Mouse (Mus musculus): ENCODE results near the gene Rexo1. TPM values are rescaled to one million over a fixed set of nuclear protein-coding genes. Genes with fewer than 3 reads are reported as not detected.

The Rexo1 gene
- polyA plus RNA-seq, 1 experiment from 2014 or later: 30.3 TPM

GRCm38 (mm10) chr10:80547539-80547938, 13.8 kb downstream of the Rexo1 start:
- H3K36me3 ChIP-seq (ENCODE audit: control insufficient read depth, insufficient read depth): peaks cover 18% of the 10 kb centered on the region

GRCm38 (mm10) chr10:80546945-80547344, 14.4 kb downstream of the Rexo1 start:
- Histone ChIP-seq H3K9me3 (ENCODE audit: control insufficient read depth, low read length) (no peaks in the 10 kb centered on the region), H3K27ac (ENCODE audit: low read length) (no peak overlapping the region), H3K9ac (replicated peaks; ENCODE audit: low read depth, low read length) (no peak overlapping the region), H3K36me3 (ENCODE audit: control insufficient read depth, insufficient read depth) (peaks cover 19% of the 10 kb centered on the region), H3K27me3 (replicated peaks; ENCODE audit: control insufficient read depth, insufficient read depth, low read length) (no peaks in the 10 kb centered on the region), H3K4me1 (replicated peaks; ENCODE audit: control insufficient read depth, insufficient read depth, low read length) (no peaks in the 10 kb centered on the region), H3K4me2 (ENCODE audit: low read length) (no peak overlapping the region), H3K4me3 (replicated peaks; ENCODE audit: low read length) (no peak overlapping the region)
- no peak for ATAC-seq
- 94% methylated on average over 4 of the region's 4 CpGs for WGBS

More at GRCm38 (mm10) chr10:80547539-80547938, 13.8 kb downstream of the Rexo1 start:
- Histone ChIP-seq H3K4me2 (ENCODE audit: low read length) (no peak overlapping the region), H3K9me3 (ENCODE audit: control insufficient read depth, low read length) (no peaks in the 10 kb centered on the region), H3K27ac (ENCODE audit: low read length) (no peak overlapping the region), H3K27me3 (replicated peaks; ENCODE audit: control insufficient read depth, insufficient read depth, low read length) (no peaks in the 10 kb centered on the region), H3K4me3 (replicated peaks; ENCODE audit: low read length) (no peak overlapping the region), H3K4me1 (replicated peaks; ENCODE audit: control insufficient read depth, insufficient read depth, low read length) (no peaks in the 10 kb centered on the region), H3K9ac (replicated peaks; ENCODE audit: low read depth, low read length) (no peak overlapping the region)
- no peak for ATAC-seq
- 94% methylated on average over 15 of the region's 15 CpGs for WGBS

GRCm38 (mm10) chr10:80545590-80545989, 15.8 kb downstream of the Rexo1 start:
- H3K27me3 ChIP-seq (replicated peaks; ENCODE audit: control insufficient read depth, insufficient read depth, low read length): no peaks in the 10 kb centered on the region
- no peak overlapping the region for H3K4me2 ChIP-seq (ENCODE audit: low read length)
- WGBS: 94% methylated on average over 8 of the region's 8 CpGs

GRCm38 (mm10) chr10:80543873-80544272, 17.5 kb downstream of the Rexo1 start:
- no peaks in the 10 kb centered on the region for H3K4me1 ChIP-seq (replicated peaks; ENCODE audit: control insufficient read depth, insufficient read depth, low read length)
- no peaks in the 10 kb centered on the region for H3K9me3 ChIP-seq (ENCODE audit: control insufficient read depth, low read length)
- no peak overlapping the region for H3K27ac ChIP-seq (ENCODE audit: low read length)
- peaks cover 19% of the 10 kb centered on the region for H3K36me3 ChIP-seq (ENCODE audit: control insufficient read depth, insufficient read depth)
- WGBS: 97% methylated on average over 14 of the region's 14 CpGs
- H3K9ac ChIP-seq (replicated peaks; ENCODE audit: low read depth, low read length): no peak overlapping the region
- H3K27me3 ChIP-seq (replicated peaks; ENCODE audit: control insufficient read depth, insufficient read depth, low read length): no peaks in the 10 kb centered on the region; the same call in 1 of the 2 replicates
- no peak overlapping the region for H3K4me2 ChIP-seq (ENCODE audit: low read length)
- no peak overlapping the region for H3K4me3 ChIP-seq (replicated peaks; ENCODE audit: low read length)
- ATAC-seq: no peak

More at GRCm38 (mm10) chr10:80545590-80545989, 15.8 kb downstream of the Rexo1 start:
- no peak overlapping the region for H3K27ac ChIP-seq (ENCODE audit: low read length)
- H3K4me3 ChIP-seq (replicated peaks; ENCODE audit: low read length): no peak overlapping the region
- no peak overlapping the region for H3K9ac ChIP-seq (replicated peaks; ENCODE audit: low read depth, low read length)
- ATAC-seq: no peak
- peaks cover 19% of the 10 kb centered on the region for H3K36me3 ChIP-seq (ENCODE audit: control insufficient read depth, insufficient read depth)
- no peaks in the 10 kb centered on the region for H3K9me3 ChIP-seq (ENCODE audit: control insufficient read depth, low read length)
- no peaks in the 10 kb centered on the region for H3K4me1 ChIP-seq (replicated peaks; ENCODE audit: control insufficient read depth, insufficient read depth, low read length)

- H3K4me3 ChIP-seq (replicated peaks; ENCODE audit: low read length): no peak overlapping the region
- no peak overlapping the region for H3K9ac ChIP-seq (replicated peaks; ENCODE audit: low read depth, low read length)
- no peak overlapping the region for H3K4me2 ChIP-seq (ENCODE audit: low read length)
- H3K27ac ChIP-seq (ENCODE audit: low read length): no peak overlapping the region
- 50% methylated on average over 5 of the region's 5 CpGs for WGBS
- H3K9me3 ChIP-seq (ENCODE audit: control insufficient read depth, low read length): no peaks in the 10 kb centered on the region
- no peak for ATAC-seq
- H3K27me3 ChIP-seq (replicated peaks; ENCODE audit: control insufficient read depth, insufficient read depth, low read length): peaks cover 10% of the 10 kb centered on the region
- H3K4me1 ChIP-seq (replicated peaks; ENCODE audit: control insufficient read depth, insufficient read depth, low read length): no peaks in the 10 kb centered on the region; the same call in 1 of the 2 replicates
- H3K36me3 ChIP-seq (ENCODE audit: control insufficient read depth, insufficient read depth): peaks cover 11% of the 10 kb centered on the region; the same call in 1 of the 2 replicates
Measured at GRCm38 (mm10) chr10:80539493-80539892, 21.9 kb downstream of the Rexo1 start.

- H3K27me3 ChIP-seq (replicated peaks; ENCODE audit: control insufficient read depth, insufficient read depth, low read length): peaks cover 12% of the 10 kb centered on the region
- no peak within 1 kb of the TSS for H3K4me3 ChIP-seq (replicated peaks; ENCODE audit: low read length)
- 2% methylated on average over 29 of the region's 30 CpGs for WGBS
- H3K9me3 ChIP-seq (ENCODE audit: control insufficient read depth, low read length): no peaks in the 10 kb centered on the region
- H3K4me2 ChIP-seq (ENCODE audit: low read length): peak within 1 kb of the TSS; percentile 21
- no peak within 1 kb of the TSS for H3K27ac ChIP-seq (ENCODE audit: low read length)
- no peak within 1 kb of the TSS for H3K9ac ChIP-seq (replicated peaks; ENCODE audit: low read depth, low read length)
- no peaks in the 10 kb centered on the region; the same call in 1 of the 2 replicates for H3K4me1 ChIP-seq (replicated peaks; ENCODE audit: control insufficient read depth, insufficient read depth, low read length)
- H3K36me3 ChIP-seq (ENCODE audit: control insufficient read depth, insufficient read depth): peaks cover 9% of the 10 kb centered on the region; the same call in 1 of the 2 replicates
- peak; percentile 45; the same call in 1 of the 2 replicates for ATAC-seq
Measured at GRCm38 (mm10) chr10:80538710-80539394, 22.5 kb downstream of the Rexo1 start, which contains the start of gene Atp8b3. Gene Atp8b3 (minus strand): TSS chr10:80539124.

GRCm38 (mm10) chr10:80538180-80538579, 23.2 kb downstream of the Rexo1 start:
- H3K9ac ChIP-seq (replicated peaks; ENCODE audit: low read depth, low read length): no peak overlapping the region
- H3K9me3 ChIP-seq (ENCODE audit: control insufficient read depth, low read length): no peaks in the 10 kb centered on the region
- H3K27ac ChIP-seq (ENCODE audit: low read length): no peak overlapping the region
- peaks cover 6% of the 10 kb centered on the region; the same call in 1 of the 2 replicates for H3K36me3 ChIP-seq (ENCODE audit: control insufficient read depth, insufficient read depth)
- no peak overlapping the region for H3K4me2 ChIP-seq (ENCODE audit: low read length)
- ATAC-seq: no peak
- H3K27me3 ChIP-seq (replicated peaks; ENCODE audit: control insufficient read depth, insufficient read depth, low read length): peaks cover 12% of the 10 kb centered on the region
- H3K4me3 ChIP-seq (replicated peaks; ENCODE audit: low read length): no peak overlapping the region
- WGBS: 58% methylated on average over 5 of the region's 5 CpGs
- H3K4me1 ChIP-seq (replicated peaks; ENCODE audit: control insufficient read depth, insufficient read depth, low read length): no peaks in the 10 kb centered on the region; the same call in 1 of the 2 replicates

GRCm38 (mm10) chr10:80535711-80536110, 25.6 kb downstream of the Rexo1 start:
- Histone ChIP-seq H3K4me3 (replicated peaks; ENCODE audit: low read length) (no peak overlapping the region), H3K27ac (ENCODE audit: low read length) (no peak overlapping the region), H3K9me3 (ENCODE audit: control insufficient read depth, low read length) (no peaks in the 10 kb centered on the region), H3K27me3 (replicated peaks; ENCODE audit: control insufficient read depth, insufficient read depth, low read length) (peaks cover 12% of the 10 kb centered on the region), H3K36me3 (ENCODE audit: control insufficient read depth, insufficient read depth) (no peaks in the 10 kb centered on the region), H3K4me2 (ENCODE audit: low read length) (no peak overlapping the region), H3K9ac (replicated peaks; ENCODE audit: low read depth, low read length) (no peak overlapping the region), H3K4me1 (replicated peaks; ENCODE audit: control insufficient read depth, insufficient read depth, low read length) (no peaks in the 10 kb centered on the region; the same call in 1 of the 2 replicates)
- ATAC-seq: no peak
- 9% methylated on average over 13 of the region's 13 CpGs for WGBS

- H3K4me2 ChIP-seq (ENCODE audit: low read length): 0 out of 2 replicates have a peak overlapping the region, but pooled peaks have one; percentile 7
- 9% methylated on average over 14 of the region's 14 CpGs for WGBS
- peaks cover 12% of the 10 kb centered on the region for H3K27me3 ChIP-seq (replicated peaks; ENCODE audit: control insufficient read depth, insufficient read depth, low read length)
- H3K4me1 ChIP-seq (replicated peaks; ENCODE audit: control insufficient read depth, insufficient read depth, low read length): no peaks in the 10 kb centered on the region; the same call in 1 of the 2 replicates
- no peak overlapping the region for H3K27ac ChIP-seq (ENCODE audit: low read length)
- no peak for ATAC-seq
- no peak overlapping the region for H3K9ac ChIP-seq (replicated peaks; ENCODE audit: low read depth, low read length)
- no peaks in the 10 kb centered on the region for H3K9me3 ChIP-seq (ENCODE audit: control insufficient read depth, low read length)
- H3K4me3 ChIP-seq (replicated peaks; ENCODE audit: low read length): no peak overlapping the region
- H3K36me3 ChIP-seq (ENCODE audit: control insufficient read depth, insufficient read depth): no peaks in the 10 kb centered on the region
Measured at GRCm38 (mm10) chr10:80535071-80535470, 26.3 kb downstream of the Rexo1 start.

All from forebrain, embryonic 16.5 days (tissue).